Mouse (Mus musculus) lung, adult 18-20 months (tissue): Measurements from ENCODE around the gene Adcy2.

ENCODE experiments used
- DNase-seq, 2 experiments: peaks; one replicate each; pipeline ENCODE4 v3.0.0; 2022; ENCODE audit warnings: mixed read lengths in 2 of 2

The Adcy2 gene

DNA sequence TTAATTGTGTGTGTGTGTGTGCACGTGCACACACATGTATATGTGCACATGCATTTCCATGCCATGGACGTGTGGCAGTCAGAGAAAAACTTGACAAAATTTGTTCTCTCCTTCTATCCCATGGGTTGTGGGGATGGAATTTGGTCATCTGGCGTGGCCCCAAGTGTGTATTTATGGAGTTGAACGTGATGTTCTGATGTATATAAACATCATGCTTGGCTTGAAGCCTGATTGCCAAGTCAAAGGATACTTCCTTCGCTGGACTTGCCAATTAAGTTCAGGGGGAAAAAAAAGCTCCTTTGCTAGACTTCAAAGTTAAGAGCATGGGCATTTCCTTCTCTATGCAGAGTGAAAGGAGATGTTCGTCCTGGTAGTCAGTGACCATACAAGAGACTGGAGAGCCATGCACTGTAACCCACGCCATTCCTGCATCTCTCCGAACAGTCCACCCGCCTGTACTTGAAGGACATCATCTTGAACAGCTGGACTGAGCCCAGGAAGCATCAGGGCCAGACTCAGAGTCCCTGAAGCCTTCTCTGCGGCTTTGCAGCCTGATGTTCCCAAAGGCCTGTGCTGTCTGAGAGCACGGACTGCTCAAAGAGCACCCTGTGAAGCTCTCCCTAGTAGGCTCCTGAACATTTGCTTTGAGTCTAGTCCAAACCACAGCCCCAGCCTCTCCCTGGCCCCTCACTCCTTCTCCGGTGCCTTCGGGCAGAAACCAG, 178.3 kb downstream of the Adcy2 start:
- no peak for DNase-seq

DNA sequence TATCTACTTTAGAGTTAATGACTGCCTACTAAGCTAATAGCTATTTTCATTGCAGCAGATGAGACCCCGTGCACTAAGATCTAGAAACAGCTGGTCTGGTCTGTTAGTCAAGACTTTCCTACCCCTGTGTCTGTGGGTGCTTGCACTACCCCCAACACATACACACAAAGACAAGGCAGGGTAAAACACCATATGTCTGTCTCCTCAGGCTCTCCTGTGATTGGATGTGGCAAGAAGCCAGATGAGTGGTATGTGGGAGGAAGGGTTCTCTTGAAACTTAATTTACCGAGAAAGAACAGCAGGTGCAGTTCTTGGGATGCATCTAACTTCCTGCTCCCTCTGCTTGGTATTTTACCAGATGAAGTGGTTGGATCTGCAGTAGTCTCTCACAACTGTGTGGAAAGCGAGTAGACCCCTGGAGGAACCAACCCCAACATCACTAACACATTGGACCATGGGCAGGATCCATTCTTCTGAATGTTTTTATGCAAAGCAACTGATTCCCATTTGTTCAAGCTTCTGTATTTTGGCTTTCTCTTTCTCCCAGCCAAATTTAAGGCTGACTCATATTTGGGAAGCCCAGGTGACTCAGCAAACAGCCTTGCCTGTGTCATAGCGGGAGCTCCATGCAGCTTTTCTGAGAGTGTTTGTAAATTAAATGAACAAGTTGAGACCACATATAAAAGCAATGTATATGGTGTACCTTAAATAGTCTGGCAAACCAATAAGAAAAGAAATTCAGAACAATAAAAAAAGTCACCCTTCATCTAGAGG, 183.4 kb downstream of the Adcy2 start:
- no peak for DNase-seq

DNA sequence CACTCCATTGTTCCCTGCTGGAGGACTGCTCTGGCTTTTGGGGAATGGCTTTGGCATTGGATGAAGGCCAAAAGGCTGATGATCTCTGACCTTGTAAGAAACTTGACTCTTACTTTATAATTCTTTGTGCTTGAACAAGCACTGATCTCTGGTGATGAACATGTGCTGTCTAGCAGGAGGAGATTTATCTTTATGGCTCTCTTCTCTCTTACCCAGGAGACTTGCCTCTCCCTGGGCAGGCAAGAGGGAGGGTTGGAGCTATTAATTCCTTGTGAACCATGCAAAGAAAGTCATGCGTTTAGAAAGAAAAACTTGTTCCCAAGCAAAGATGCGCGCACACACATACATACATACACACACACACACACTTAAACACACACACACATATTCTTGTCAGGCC, 188.2 kb downstream of the Adcy2 start:
- DNase-seq = no peak

DNA sequence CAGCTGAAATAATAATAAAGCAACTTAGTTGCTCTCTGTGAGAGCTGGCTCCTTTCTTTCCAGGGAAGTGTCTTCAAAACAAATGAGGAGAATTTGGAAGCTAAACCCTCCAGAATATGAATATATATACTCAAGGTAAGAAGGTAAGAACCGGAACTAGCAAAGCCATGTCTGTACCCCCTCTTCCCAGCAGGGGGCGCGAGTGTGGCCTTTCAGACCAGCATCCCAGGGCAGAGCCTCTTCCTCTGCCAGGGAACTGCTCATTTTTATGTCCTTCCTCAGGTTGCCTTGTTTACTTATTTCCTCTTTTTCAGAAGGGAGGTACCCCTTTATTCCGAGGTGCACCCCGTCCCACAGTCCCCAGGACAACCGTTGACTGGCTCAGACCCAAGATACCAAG, 199.6 kb downstream of the Adcy2 start:
- no peak for DNase-seq

DNA sequence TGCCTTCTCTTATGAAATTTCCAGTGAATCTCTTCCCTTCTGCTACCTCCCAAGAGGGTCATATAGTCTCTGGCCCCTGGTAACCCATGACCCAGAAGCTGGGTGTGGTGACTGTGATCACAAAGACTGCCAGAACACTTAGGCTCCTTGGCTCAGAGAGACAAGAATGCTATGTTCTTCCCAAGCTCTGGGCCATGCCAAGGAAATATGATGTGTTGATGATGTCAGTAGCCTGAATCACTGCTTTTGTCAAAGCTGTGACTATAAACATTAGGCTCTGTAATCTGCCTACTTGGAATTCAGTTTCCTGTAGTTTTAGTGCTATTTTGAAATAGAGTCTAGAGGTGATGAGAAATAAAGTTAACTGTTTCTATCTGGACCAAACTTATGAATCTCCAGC, 206.1 kb downstream of the Adcy2 start:
- DNase-seq = peak; percentile 50 to 68

DNA sequence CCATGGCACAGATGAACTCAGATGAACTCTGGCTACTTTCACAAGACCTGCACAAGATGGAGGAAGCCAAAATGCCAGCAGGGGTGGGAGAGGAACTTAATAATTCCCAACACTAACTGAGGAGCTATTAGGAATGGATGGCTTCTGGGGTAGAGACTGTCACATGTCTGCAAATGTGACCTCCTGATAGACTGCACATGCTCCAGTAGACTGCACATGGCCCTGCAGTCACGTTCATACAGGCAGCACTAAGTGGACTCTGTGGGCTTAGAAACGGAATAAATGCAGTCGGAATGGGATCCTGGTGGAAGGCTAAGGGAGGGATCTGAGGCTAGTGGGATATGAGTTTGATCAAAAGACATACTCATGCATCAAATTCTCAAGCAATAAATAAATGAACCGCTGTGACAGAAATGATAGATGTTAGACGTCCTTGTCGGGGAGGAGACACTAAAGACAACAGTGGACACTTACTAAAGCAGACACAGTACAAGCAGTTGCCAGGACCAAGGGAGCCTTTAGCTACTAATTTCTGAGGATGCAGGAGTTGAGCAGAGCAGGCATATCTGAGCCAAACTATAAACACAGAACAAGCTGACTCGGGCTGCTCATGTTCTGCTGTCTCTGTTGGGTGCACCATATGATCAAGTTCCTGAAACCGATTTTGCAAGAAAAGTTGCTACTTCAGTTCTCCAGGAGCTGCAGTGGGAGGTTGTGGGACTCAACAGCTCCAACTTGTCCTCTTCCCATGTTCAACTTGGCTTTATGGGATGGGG, 211.9 kb downstream of the Adcy2 start:
- DNase-seq = no peak

DNA sequence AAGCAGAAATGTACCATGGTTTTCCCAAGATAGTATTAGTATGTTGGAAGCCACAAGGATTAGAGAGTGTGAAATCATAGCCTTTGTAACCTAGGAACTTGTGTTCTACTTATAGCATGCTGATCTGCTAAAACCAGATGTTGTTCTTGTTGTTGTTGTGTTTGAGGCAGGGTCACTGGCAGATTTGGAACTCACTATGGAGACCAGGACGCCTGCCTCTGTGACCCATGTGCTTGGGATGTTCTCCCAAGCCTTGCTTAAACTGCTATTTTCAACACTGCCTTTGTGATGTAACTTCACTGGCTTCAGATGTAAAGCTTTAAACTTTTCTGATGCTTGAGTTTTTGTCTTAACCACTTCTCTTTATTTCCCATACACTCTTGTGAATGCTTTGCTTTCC, 216.2 kb downstream of the Adcy2 start:
- no peak for DNase-seq

DNA sequence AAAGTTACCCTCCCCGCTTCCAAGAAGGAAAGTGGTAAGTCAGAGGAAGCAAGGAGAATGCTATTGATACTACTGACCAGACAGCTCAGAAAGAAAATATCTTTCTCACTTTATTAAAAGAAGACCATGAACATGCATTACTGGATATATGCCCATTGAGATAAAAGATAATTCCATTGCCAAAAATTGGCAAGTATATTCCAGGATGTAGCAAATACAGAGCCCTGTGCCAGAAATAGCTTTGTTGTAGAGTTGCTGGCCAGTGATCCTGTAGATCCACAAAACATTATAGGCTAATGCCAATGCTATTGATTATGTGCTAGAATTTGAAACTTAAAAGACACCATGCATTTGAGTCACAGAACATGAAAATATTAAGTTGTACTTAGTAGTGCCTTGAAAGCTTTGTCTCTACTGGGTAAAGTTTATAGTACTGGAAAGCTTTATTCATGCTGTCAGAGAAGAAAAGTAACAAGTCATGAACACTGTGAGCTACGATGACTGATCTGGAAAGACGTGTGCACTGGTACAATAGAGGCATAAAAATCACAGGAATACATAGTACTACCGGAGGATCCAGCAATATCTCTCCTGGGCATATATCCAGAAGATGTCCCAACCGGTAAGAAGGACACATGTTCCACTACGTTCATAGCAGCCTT, 221.2 kb downstream of the Adcy2 start:
- DNase-seq = no peak

DNA sequence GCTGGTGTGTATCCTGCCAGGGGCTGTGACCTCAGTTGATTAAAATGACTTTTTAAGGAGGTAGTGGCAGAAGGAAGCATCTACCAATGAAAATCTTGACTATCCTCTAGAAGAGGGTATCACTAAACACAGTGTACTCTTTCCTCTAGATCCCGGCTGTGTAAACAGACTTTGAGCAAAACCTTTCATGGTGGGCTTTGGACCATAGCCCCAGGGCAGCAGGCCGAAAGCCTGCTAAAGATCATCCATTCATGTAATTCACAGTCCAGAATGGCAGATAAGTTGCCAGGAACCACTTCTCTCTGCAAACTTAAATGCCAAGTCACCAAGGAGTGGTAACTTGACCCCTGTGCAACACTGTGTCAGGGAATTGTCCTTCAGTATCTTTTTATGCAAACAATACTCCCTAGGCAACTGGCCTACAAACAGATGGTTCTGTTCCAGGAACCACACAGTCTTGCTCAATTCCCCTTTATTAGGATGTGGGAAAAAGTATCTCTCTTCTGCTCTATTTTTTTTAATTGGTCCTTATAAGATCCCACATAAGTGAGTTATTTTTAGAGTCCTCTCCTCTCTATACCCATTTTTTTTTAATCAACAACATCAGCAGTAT, 225.6 kb downstream of the Adcy2 start:
- peak in 1 of 2 experiments; percentile 55 for DNase-seq

DNA sequence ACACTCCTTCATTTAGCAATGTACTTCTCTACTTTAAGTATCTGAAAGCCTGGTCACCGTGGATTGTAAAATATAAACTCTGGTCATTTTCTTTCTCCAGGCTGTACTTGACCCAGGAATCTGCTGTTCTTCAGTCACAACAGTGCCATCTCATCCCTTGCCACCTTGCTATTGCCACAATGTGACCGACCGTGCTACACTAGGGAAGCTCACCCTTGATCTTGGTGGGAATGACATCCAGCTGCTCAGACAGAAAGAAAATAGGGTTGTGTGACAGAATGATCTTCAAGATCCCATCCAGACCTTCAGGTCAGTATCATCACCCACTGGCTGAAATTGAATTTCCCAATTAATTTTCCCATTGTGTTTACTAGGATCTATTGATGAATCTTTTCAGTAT, 230.8 kb downstream of the Adcy2 start:
- peak; percentile 10 to 36 for DNase-seq

DNA sequence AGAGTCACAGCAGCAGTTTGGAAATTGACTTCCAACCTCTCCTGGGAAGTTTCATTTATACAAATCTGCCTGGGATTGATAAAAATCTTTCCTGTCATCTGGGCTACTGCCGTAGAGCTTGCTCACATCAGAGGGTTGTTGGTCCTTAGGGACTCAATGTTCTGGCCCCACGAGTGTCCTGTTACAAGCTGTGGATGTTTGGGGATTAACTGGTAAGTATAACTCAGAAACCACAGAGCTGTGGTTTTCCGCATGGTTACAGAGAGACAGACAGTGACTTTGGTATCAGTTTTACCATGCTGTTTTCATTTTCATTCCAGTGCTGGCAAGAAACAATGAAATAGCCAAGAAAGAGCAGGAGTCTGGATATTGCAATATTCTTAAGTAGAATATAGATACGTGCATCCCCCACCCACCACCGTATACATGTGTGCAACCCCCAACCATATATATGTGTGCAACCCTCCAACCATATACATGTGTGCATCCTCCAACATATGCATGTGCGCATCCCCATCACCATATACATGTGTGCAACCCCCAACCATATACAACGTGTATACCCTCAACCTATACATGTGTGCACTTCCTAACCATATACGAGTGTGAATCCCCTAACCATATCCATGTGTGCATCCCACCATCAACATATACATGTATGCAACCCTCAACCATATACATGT, 233.3 kb downstream of the Adcy2 start:
- DNase-seq = no peak

DNA sequence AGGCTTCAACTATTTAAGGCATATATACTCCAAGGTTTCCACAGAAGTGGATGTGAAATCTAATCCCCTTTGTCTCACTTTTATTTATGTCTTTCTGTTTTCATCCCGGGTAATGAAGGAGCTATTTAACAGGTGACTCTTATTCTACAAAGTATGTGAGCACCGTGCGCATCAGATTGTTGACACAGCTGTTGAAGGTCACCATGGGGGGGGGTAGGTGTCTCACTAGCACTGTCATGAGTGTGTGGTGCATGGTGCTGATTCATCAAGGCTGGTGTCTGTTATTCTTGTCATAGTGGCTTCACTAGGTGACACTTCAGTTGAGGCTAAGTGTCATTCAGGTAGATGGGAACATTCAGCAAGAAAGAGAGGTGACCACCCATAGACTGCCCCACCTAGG, 234.7 kb downstream of the Adcy2 start:
- no peak for DNase-seq

DNA sequence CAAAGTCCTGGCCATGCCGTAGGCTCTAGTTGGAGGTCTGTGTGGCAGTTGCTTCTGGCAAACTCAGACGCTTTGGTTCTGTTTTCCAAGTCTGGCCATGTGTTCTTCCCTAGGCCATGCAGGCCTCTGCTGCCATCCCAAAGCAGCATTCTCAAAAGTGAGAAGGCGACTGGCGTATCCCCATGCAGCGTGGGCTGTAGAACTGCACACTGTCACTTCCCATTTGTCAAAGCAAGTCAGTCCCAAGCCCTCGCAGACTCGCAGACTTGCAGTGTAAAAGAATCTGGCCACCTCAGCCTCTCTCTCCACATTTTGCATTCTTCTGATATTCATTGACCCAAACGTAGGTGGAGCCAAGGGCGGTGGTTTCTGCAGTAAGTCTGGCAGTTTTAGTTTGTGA, 249.5 kb downstream of the Adcy2 start:
- DNase-seq = no peak

DNA sequence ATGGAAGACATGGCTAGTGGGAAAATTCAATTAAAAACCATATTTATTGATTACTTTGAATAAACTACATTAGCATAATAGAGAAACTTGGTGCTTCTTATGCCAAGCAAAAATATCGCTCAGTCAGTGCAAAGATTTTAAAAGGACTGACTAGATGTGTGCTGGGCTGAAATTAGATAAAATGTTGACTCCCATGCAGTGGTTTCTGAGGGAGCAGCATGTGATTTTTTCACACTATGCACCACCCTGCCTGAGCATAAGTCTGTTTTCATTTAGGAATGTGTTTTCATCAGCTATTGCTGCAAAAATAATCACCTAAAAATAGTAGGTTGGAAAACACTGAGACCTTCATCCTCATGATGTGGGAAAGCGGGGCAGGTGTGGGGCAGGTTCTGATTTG, 250.0 kb downstream of the Adcy2 start:
- DNase-seq = no peak

DNA sequence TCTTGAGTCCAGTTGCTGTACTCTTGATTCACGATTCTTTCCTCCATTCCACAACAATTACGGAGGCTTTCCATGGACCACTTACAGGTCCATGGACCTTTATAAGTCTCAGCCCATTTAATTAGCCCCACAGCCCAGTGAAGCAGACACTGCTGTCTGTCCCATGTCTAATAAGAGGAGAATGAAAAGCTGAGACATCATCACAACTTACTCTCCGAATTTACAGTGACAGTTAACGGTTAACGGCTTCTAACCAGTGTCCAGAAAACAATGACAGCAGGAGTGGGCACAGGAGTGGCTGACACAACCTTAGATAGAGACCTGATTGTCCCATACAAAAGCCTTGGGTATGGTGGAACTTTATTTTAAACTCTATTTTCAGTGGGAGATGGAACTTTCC, 253.9 kb downstream of the Adcy2 start:
- no peak for DNase-seq

DNA sequence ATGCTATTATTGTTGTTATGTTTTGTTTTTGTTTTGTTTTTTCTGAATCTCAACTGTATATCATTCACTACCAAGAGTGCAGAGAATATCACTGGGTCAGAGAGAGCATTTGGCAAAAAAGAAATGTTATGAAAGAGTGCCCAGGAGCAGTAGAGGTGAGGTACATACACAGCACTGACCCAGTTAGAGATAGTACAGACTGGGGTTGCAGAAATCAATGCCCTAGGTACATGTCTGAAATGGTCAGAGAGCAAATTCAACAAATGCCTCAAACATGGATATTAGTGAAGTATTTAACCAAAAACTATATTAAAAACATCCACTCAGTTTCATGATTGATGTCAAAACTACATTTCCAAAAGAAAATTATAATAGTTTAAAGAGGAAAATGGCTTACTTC, 286.7 kb downstream of the Adcy2 start:
- DNase-seq = no peak

DNA sequence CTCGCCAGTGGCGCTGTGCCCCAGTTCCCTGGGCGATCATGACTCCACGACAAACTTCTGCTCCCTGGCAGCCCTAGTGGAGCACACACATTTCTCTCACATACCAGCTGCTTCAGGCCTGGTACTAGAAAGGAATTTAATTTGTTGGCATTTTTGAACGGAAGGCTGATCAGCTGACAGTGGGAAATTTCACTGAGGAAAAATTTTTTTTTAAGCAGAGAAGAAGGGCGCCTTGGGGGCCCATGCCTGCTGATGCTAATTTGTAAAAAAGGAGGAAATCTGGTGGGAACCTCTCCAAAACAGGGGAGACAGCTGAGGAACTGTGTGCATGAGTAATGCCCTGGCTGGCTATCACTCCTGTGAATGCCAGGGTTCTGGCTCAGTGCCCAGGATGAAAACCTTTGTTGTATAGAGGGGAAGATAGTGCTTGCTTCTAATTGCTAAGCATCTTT, 292.0 kb downstream of the Adcy2 start:
- no peak for DNase-seq

DNA sequence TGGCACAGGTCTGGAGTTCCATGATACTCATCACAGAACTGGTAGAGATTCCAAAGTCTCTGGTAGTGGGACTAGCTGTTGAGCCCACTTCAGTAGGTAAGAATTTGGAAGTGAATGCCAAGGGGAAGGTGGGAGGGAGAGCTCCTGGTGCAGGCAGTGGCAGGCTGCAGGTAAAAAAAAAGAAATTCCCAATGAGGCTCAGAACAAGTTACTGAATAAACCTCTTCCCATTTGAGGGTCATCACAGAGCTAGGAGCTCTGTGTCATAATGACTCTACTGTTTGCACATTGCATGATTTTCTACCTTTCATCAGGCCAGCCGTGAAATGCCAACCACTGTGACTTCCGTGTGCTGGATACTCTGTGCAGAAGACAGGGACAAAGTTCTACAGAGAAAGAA, 314.4 kb downstream of the Adcy2 start:
- no peak for DNase-seq

DNA sequence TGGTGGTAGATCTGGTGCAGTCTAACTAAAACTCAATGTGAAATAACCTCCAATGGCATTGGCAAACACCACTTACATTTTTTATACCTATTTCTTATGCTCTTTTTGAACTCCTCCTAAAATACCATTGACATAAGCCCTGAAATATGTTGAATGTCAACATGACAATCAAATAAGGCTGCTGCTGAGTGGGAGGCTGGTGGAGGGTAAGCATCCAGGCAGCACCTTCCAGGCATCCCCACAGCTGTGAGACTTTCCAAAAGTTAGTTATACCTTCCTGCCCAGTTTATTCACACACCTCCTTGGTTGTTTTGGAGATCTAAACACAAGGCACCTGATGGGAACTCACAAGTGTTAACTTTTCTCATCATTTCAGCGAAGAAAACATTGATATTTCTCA, 318.9 kb downstream of the Adcy2 start:
- DNase-seq = no peak

DNA sequence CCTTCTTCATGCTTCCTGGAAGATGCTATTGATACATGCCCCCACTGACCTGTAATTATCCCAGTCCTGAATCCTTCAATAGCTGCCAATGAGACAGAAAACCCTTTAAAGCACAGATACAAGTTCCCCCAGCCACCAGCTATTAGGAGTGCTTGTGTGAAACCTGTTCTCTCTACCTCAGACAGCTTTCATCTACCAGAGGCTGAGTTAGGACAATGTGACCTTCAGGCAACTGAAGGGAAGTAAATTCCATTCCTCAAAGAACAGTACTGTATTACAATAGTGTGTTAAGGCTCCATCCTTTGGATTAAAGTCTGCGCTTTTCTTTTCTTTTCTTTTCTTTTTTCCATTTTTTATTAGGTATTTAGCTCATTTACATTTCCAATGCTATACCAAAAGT, 356.6 kb downstream of the Adcy2 start:
- no peak for DNase-seq

DNA sequence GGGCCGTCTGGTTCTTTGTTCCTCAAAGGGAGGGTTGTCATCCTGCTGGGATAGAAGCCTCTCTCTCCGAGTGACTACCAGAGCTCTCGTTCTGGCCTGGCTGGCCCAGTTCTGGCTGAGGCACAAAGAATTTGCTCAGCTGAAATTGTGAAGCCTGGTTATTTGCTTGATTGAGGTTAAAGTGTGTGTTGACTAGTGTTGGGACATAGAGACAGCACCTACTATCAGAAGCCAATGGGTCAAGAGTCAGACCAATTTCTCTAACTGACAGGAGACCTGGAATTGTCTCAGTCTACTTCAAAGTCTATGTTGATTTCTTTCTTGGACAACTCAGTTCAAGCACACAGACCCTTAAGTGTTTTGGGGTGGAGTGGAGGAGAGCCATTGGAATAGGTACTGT, 372.3 kb downstream of the Adcy2 start:
- DNase-seq = no peak

DNA sequence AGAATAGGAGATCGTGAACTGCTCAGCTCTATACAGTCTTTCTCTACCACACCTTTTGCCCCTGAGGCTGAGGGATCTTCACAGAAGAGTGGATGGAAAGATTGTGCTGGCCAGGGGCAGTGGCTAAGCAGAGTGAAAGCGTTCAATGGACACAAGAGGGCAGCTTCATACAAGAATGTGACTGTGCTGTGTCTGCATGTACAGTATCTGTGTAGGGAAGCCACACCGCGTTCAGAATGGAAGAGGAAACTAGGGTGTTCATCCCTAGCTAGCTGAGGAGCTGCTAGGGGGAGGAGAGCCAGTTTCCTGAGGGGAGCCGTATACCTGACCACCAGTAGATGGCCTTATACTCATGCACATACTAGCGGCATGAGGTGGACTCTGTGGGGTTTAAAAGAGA, 376.5 kb downstream of the Adcy2 start:
- DNase-seq = no peak
